Mouse (Mus musculus): ENCODE measurements around the gene Ccl1. TPM values are rescaled to one million over a fixed set of nuclear protein-coding genes. Genes with fewer than 3 reads are reported as not detected.

Ccl1 gene
- total and polyA plus RNA-seq, 2 experiments from 2014 or later: 0.46 TPM; not detected in 1

GRCm38 (mm10) chr11:82297895-82298294 lies 7.6 kb downstream of the Ccl1 start:
- 56% methylated on average over 4 of the region's 4 CpGs for WGBS

GRCm38 (mm10) chr11:82290841-82291240 lies 14.6 kb downstream of the Ccl1 start:
- Histone ChIP-seq H3K27me3 (ENCODE audit: insufficient read depth, low read length) (no peaks in the 10 kb centered on the region), H3K4me3 (ENCODE audit: low read depth, low read length) (no peak overlapping the region), H3K9ac (no peak overlapping the region), H3K9me3 (ENCODE audit: low read length) (no peaks in the 10 kb centered on the region), H3K27ac (ENCODE audit: low read depth, low read length) (no peak overlapping the region), H3K4me1 (ENCODE audit: insufficient read depth) (no peaks in the 10 kb centered on the region), H3K4me2 (ENCODE audit: low read depth) (no peak overlapping the region), H3K36me3 (ENCODE audit: insufficient read depth) (no peaks in the 10 kb centered on the region)
- DNase-seq (no peak), ATAC-seq (no peak)
- no peak for TF ChIP-seq CTCF (IDR thresholded peaks at IDR 0.05; ENCODE audit: low read depth)

More at GRCm38 (mm10) chr11:82297895-82298294, 7.6 kb downstream of the Ccl1 start:
- TF ChIP-seq CTCF (IDR thresholded peaks at IDR 0.05; ENCODE audit: low read depth): no peak
- H3K27me3 ChIP-seq (ENCODE audit: insufficient read depth, low read length): no peaks in the 10 kb centered on the region
- no peaks in the 10 kb centered on the region for H3K36me3 ChIP-seq (ENCODE audit: insufficient read depth)
- no peaks in the 10 kb centered on the region for H3K4me1 ChIP-seq (ENCODE audit: insufficient read depth)
- no peak overlapping the region for H3K27ac ChIP-seq (ENCODE audit: low read depth, low read length)
- no peaks in the 10 kb centered on the region for H3K9me3 ChIP-seq (ENCODE audit: low read length)
- ATAC-seq (no peak), DNase-seq (no peak)
- H3K9ac ChIP-seq: no peak overlapping the region
- no peak overlapping the region for H3K4me2 ChIP-seq (ENCODE audit: low read depth)
- H3K4me3 ChIP-seq (ENCODE audit: low read depth, low read length): no peak overlapping the region

GRCm38 (mm10) chr11:82274149-82274812 lies 31.2 kb downstream of the Ccl1 start:
- Histone ChIP-seq H3K9ac (no peak overlapping the region), H3K36me3 (ENCODE audit: insufficient read depth) (no peaks in the 10 kb centered on the region), H3K4me1 (ENCODE audit: insufficient read depth) (no peaks in the 10 kb centered on the region), H3K27ac (ENCODE audit: low read depth, low read length) (no peak overlapping the region), H3K27me3 (ENCODE audit: insufficient read depth, low read length) (no peaks in the 10 kb centered on the region), H3K4me3 (ENCODE audit: low read depth, low read length) (no peak overlapping the region), H3K9me3 (ENCODE audit: low read length) (no peaks in the 10 kb centered on the region), H3K4me2 (ENCODE audit: low read depth) (no peak overlapping the region)
- WGBS: 66% methylated on average over 8 of the region's 8 CpGs
- no peak for TF ChIP-seq CTCF (IDR thresholded peaks at IDR 0.05; ENCODE audit: low read depth)
- no peak for DNase-seq
- no peak for ATAC-seq

GRCm38 (mm10) chr11:82259131-82259530 lies 46.4 kb downstream of the Ccl1 start:
- Histone ChIP-seq H3K9ac (no peak overlapping the region), H3K9me3 (ENCODE audit: low read length) (no peaks in the 10 kb centered on the region), H3K27ac (ENCODE audit: low read depth, low read length) (no peak overlapping the region), H3K4me1 (ENCODE audit: insufficient read depth) (no peaks in the 10 kb centered on the region), H3K36me3 (ENCODE audit: insufficient read depth) (no peaks in the 10 kb centered on the region), H3K4me3 (ENCODE audit: low read depth, low read length) (no peak overlapping the region), H3K4me2 (ENCODE audit: low read depth) (no peak overlapping the region), H3K27me3 (ENCODE audit: insufficient read depth, low read length) (no peaks in the 10 kb centered on the region)
- no peak for ATAC-seq
- 18% methylated on average over 4 of the region's 4 CpGs for WGBS
- no peak for DNase-seq
- no peak for TF ChIP-seq CTCF (IDR thresholded peaks at IDR 0.05; ENCODE audit: low read depth)

DNA sequence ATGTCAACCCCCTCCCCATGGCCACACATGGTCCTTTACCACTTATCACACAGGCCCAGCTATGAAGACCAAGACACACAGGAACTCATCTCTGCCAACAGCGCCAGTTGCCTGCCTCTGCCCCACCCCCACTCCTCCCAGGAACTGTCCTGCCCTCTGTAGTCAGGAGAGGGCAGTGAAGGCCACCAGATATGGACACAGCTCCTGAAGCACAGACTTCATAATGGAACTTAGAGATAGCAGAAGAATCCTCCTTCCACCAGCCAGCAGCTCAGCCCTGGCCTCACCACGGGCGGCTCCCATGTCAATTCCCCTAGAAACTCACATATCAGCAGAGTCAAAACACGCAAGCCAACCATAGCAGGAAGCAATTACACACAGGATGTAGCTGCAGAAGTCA lies 49.9 kb downstream of the Ccl1 start:
- TF ChIP-seq CTCF (IDR thresholded peaks at IDR 0.05; ENCODE audit: low read depth): peak; percentile 77
- DNase-seq (peak; percentile 64), ATAC-seq (peak; percentile 61; the same call in 1 of the 2 replicates)
- Histone ChIP-seq H3K4me3 (ENCODE audit: low read depth, low read length) (no peak overlapping the region), H3K36me3 (ENCODE audit: insufficient read depth) (no peaks in the 10 kb centered on the region), H3K9ac (no peak overlapping the region), H3K27ac (ENCODE audit: low read depth, low read length) (no peak overlapping the region), H3K4me1 (ENCODE audit: insufficient read depth) (no peaks in the 10 kb centered on the region), H3K27me3 (ENCODE audit: insufficient read depth, low read length) (no peaks in the 10 kb centered on the region), H3K4me2 (ENCODE audit: low read depth) (no peak overlapping the region), H3K9me3 (ENCODE audit: low read length) (no peaks in the 10 kb centered on the region)
- 37% methylated on average over 4 of the region's 4 CpGs for WGBS

DNA sequence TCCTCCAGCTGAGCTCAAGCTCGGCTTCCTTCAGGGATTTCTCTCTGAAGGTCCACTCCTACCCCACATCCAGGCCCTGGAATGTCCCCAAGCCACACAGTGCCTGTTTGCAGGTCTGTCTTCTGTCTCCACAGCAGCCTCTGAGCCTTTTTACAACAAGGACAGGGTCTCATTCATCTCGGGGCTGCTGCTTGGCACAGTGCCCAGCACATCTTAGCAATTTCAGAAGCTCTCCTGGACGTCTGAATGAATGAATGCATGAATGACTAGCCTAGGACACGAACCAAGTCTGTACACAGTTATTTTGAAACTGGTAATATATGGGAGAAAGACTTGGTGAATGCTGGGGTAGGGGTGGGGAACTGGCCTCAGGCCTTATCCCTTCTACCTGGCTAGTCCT lies 52.1 kb downstream of the Ccl1 start:
- no peak for TF ChIP-seq CTCF (IDR thresholded peaks at IDR 0.05; ENCODE audit: low read depth)
- Histone ChIP-seq H3K4me1 (ENCODE audit: insufficient read depth) (no peaks in the 10 kb centered on the region), H3K36me3 (ENCODE audit: insufficient read depth) (no peaks in the 10 kb centered on the region), H3K4me3 (ENCODE audit: low read depth, low read length) (no peak overlapping the region), H3K4me2 (ENCODE audit: low read depth) (no peak overlapping the region), H3K27me3 (ENCODE audit: insufficient read depth, low read length) (no peaks in the 10 kb centered on the region), H3K9ac (no peak overlapping the region), H3K9me3 (ENCODE audit: low read length) (no peaks in the 10 kb centered on the region), H3K27ac (ENCODE audit: low read depth, low read length) (no peak overlapping the region)
- WGBS: 9% methylated on average over 4 of the region's 4 CpGs
- ATAC-seq (no peak), DNase-seq (no peak)

- WGBS: 39% methylated on average over 6 of the region's 6 CpGs
- no peak for TF ChIP-seq CTCF (IDR thresholded peaks at IDR 0.05; ENCODE audit: low read depth)
- no peak overlapping the region for H3K4me2 ChIP-seq (ENCODE audit: low read depth)
These were observed 54.2 kb downstream of the Ccl1 start for GRCm38 (mm10) chr11:82251251-82251650.

More at GRCm38 (mm10) chr11:82251251-82251650, 54.2 kb downstream of the Ccl1 start:
- Histone ChIP-seq H3K27me3 (ENCODE audit: insufficient read depth, low read length) (no peaks in the 10 kb centered on the region), H3K9me3 (ENCODE audit: low read length) (no peaks in the 10 kb centered on the region), H3K9ac (no peak overlapping the region), H3K27ac (ENCODE audit: low read depth, low read length) (no peak overlapping the region), H3K4me1 (ENCODE audit: insufficient read depth) (no peaks in the 10 kb centered on the region), H3K36me3 (ENCODE audit: insufficient read depth) (no peaks in the 10 kb centered on the region), H3K4me3 (ENCODE audit: low read depth, low read length) (no peak overlapping the region)
- DNase-seq (no peak), ATAC-seq (no peak)
